Mouse (Mus musculus) right cerebral cortex, postnatal 36 days (tissue): Measurements from ENCODE around the gene Capn7.
A peak's percentile ranks its signal among the peaks of the same experiment; 100 is the strongest.

Source experiments
- DNase-seq, 2 experiments: peaks; one replicate each; pipeline ENCODE4 v3.0.0; 2022; ENCODE audit warnings: low spot score in 2 of 2, mixed read lengths in 1 of 2

Gene Capn7

GRCm38 (mm10) chr14:31336369-31337155 is at the start of gene Capn7:
Capn7 (plus strand) TSS chr14:31336638.
- peak; percentile 94 to 96 for DNase-seq

GRCm38 (mm10) chr14:31313192-31313591 is 23.2 kb upstream of the Capn7 start:
- DNase-seq: no peak

- no peak for DNase-seq
These were observed 19.8 kb upstream of the Capn7 start for GRCm38 (mm10) chr14:31316613-31317012.

GRCm38 (mm10) chr14:31317754-31318153 is 18.7 kb upstream of the Capn7 start:
- DNase-seq: no peak

GRCm38 (mm10) chr14:31319546-31319945 is 16.9 kb upstream of the Capn7 start:
- DNase-seq: no peak

- no peak for DNase-seq
These were observed 15.3 kb upstream of the Capn7 start for GRCm38 (mm10) chr14:31321181-31321580.

- DNase-seq: no peak
These were observed 14.2 kb upstream of the Capn7 start for GRCm38 (mm10) chr14:31322191-31322590.

- DNase-seq: no peak
These were observed 13.2 kb upstream of the Capn7 start for GRCm38 (mm10) chr14:31323189-31323588.

GRCm38 (mm10) chr14:31323849-31324792 is 12.3 kb upstream of the Capn7 start, which contains the start of gene Dnah1:
Dnah1 (minus strand) TSS chr14:31323896.
- DNase-seq: no peak

GRCm38 (mm10) chr14:31324851-31325250 is 11.6 kb upstream of the Capn7 start:
- no peak for DNase-seq

GRCm38 (mm10) chr14:31325551-31325950 is 10.9 kb upstream of the Capn7 start:
- DNase-seq: no peak

- DNase-seq: no peak
These were observed 9.7 kb upstream of the Capn7 start for GRCm38 (mm10) chr14:31326770-31327169.

- DNase-seq: no peak
These were observed 9.2 kb upstream of the Capn7 start for GRCm38 (mm10) chr14:31327196-31327595.

GRCm38 (mm10) chr14:31327681-31328080 is 8.8 kb upstream of the Capn7 start:
- DNase-seq: no peak

- DNase-seq: no peak
These were observed 6.7 kb upstream of the Capn7 start for GRCm38 (mm10) chr14:31329741-31330140.

- DNase-seq: no peak
These were observed 5.5 kb upstream of the Capn7 start for GRCm38 (mm10) chr14:31330957-31331356.

GRCm38 (mm10) chr14:31335765-31336164 is 673 bp upstream of the Capn7 start:
- no peak for DNase-seq

- DNase-seq: no peak
These were observed 968 bp downstream of the Capn7 start for GRCm38 (mm10) chr14:31337406-31337805.

- no peak for DNase-seq
These were observed 1.5 kb downstream of the Capn7 start for GRCm38 (mm10) chr14:31337947-31338346.

GRCm38 (mm10) chr14:31343241-31343640 is 6.8 kb downstream of the Capn7 start:
- DNase-seq: no peak

GRCm38 (mm10) chr14:31345367-31345766 is 8.9 kb downstream of the Capn7 start:
- DNase-seq: no peak

- DNase-seq: no peak
These were observed 25.8 kb downstream of the Capn7 start for GRCm38 (mm10) chr14:31362236-31362635.

GRCm38 (mm10) chr14:31364589-31364988 is 28.2 kb downstream of the Capn7 start:
- DNase-seq: no peak
